Mouse (Mus musculus) R1 (cell line): Measurements from ENCODE around the gene Cd3e.

ENCODE experiments used
- DNase-seq: peaks from one replicate; pipeline ENCODE4 v3.0.0-alpha.2; 2018; ENCODE audit warnings: low read depth, low spot score

The Cd3e gene

DNA sequence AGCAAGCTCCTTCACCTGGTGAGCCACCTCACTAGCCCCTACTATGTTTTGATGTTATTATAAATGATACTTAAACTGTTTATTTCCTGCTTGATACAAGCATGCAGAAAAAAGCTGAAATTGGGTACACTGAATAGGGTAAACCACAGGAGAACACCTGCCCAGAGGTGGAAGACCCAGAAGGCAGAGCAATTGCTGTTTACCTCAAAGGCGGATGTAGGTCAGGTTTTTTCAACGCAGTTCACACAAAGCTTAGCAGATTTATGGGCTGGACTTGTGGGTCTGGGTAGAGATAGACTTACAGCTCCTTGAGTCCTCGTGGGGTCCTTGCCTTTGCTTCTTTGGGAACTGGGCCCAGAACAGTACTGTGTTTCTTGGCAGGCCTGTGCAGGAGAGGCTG lies 6.4 kb upstream of the Cd3e start:
- no peak for DNase-seq

DNA sequence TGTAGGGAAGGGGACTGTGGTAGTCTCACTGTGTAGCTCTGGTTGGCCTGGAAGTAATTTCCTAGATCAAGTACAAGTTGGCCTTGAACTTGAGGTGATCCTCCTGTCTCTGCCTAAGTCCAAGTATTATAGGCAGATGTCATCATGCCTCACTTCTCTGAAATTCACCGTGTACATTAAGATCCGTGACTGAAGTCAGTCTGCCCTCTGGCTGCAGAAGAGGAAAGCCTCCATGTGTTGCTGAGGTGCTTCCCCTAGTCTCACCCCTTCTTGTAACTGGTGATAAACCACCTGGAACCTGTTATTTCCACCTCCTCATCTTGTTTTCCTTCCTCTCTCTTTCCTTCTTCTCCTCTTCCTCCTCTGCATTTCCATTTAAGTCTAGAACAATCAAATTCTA lies 5.5 kb upstream of the Cd3e start:
- no peak for DNase-seq

DNA sequence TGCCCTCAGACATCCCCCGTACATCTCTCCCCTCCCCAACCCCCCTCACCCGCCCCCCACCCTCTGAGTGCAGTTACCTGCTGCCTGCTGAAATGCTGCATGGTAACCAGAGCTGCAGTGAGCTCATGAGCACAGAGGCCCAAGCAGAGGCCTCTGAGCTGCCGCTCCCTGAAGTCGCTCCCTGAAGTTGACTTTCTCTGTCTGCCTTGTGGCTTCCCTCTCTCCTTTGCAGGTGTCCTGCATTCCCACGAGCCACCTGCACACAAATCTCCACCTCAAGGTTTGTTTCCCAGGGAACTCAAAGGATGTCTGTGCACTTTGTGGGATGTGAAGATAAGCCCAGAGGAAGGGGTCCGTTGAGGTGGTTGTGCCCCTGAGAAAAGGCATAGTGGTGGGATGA lies 1.9 kb upstream of the Cd3e start:
- DNase-seq = no peak

DNA sequence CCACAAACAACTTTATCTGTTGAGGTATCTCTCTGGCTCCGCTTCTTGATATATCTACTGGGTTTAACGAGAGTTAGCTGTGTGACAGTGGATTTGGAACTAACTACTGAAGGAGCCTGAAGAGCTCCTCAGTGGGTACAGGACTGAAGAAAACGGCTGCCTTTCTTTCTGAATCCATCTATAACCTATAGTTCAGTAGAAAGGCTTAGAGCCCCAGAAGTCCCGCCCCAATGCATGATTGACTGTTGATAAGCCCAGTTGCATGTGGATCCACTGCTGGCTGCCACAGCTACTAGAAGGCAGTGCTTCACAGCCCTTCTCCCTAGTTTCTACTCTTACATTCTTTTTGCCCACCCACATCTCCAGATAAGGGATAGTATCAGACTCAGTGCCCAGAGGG lies 1.0 kb upstream of the Cd3e start:
- DNase-seq = peak; percentile 34

DNA sequence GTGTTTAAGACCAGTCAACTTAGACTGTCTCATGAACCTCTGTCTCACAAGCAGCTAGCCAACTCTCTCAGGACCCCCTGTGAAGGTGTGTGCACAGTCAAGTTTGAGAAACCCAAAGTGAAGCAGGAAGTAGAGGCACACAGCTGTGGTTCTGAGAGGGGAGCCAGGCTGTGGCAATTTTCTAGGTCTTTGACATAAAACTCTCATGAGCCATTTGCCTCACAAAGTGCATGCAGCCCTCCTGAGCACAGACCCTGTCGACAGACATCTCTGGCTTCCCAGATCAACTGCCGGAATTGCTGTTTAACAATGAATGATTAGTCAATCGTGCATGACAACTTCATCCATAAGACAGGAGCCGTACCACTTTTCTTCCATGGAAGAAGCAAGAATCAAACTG lies 1.1 kb downstream of the Cd3e start:
- no peak for DNase-seq

DNA sequence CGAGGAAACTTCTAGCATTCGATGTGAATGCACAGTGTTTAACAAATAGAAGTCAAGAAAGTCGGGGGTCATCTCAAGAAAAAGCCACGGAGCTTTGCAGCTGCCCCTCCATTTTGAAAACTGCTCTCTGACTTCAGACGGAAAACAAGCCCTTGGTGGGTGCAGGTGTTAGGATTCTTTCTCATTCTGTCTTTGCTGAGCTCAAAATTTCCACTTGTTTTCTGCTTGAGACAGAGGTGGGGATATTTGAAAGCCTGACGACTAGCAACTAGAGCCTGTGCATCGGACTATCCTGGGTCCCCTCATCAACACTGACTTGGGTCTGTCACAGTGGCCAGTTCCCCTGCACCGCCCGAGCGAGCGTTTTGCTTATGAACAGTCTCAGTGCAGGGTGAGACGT lies 2.0 kb downstream of the Cd3e start:
- no peak for DNase-seq

DNA sequence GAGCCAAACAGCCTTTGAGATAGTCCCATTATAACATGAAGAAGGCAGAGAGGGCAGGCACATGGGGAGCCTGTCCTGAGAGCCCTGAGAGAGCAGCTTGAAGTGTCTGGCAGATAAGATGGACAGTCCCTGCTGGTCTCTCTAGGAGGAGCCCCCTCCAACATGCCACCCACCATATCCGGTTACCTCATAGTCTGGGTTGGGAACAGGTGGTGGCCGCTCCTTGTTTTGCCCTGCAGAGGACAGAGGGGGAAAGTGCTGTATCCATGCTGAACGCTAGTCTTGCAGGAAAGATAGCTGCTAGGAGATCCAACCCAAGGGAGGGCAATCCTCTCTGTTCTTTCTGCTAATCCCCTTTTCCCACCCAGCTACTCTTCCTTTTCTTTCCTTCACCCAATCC lies 9.2 kb downstream of the Cd3e start:
- no peak for DNase-seq

DNA sequence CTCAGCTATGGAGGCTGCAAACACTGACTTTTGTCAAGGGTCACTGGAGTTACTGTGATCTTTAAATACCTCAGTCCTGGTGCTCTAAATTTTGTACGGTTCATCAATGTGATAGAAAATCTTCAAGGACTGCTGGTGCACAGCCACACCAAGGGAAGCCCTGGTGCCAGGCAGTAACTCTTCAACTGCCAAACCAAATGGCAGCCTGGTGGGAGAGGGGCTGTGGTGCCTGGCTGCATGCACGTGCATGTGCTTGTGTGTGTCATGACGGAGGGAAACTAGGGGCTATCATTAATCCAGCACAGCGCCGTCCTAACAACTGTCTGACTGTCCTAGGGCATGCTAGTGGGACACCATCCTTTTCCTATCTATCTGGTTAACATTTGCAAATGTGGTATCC lies 9.7 kb downstream of the Cd3e start:
- no peak for DNase-seq

DNA sequence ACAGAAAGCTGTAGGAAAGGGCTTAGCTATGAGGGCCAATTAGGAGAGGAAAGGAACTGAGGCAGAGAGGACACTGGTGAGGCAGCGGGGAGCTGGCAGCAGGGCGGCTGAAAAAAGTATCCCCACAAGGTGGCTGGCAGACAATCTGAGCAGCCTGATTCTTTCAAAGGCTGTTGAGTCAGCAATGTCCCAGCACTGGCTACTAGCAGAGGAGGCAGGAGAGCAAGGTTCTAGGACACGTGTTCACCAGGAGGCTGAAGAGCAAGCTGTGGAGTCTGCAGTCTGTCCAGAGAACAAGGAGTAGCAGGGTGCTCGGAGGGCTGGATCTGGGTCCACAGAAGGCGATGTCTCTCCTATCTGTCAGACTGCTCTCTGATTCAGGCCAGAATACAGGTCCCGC lies 10.3 kb downstream of the Cd3e start:
- DNase-seq = no peak

DNA sequence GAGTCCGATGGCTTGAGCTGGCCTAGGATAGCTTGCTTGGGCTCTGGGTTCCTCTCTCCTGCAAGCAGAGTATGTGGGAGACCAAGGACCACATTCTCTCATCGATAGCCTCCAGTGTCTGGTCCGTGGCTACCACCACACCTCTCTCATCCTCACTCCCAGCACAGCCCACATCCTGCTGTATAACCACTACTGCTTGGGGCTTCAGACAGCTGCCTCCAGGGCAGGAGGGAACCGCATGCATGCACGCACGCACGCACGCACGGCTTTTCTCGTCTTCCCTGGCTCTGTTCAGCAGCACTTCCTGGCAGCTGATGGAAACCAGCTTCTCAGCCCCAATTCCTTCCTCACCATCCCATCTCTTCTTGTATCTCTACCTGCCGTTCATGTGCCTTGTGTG lies 11.3 kb downstream of the Cd3e start:
- no peak for DNase-seq

DNA sequence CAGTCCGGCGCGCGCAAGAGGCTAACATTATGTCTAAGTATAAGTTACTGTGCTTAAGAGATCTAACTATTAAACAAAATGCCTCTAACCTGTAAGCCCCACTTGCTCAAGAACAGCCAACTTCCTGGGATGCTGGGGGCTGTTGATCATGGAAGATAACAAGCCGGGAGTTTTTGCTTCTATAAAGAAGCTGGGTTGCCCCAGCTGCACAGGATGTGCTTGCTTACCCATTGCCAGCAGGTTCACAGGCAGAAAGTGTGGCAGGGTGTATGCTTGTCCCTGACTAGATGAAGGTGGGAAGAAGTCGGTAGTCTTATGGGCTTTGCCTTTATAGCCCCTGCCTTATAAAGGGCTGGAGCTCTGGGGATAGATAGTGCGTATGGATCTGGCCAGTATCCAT lies 12.8 kb downstream of the Cd3e start:
- no peak for DNase-seq

DNA sequence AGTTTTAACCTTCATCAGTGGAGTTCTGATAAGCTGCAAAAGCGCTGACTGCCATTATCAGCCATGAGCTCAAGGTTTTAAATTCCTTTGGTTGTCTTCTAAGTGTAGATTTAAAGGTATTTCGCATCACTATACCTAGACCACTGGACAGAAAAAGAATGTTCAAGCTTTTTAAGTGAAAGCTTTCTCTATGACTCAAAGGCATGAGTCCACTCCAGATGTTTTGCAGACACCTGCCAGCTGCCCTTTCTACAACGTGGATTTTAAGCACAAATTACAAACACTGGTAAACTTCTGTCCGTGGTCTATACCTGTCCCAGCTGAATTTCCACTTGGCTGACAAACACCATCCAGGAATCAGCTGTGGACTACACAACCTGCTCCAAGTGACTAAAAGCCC lies 14.5 kb downstream of the Cd3e start:
- DNase-seq = no peak

DNA sequence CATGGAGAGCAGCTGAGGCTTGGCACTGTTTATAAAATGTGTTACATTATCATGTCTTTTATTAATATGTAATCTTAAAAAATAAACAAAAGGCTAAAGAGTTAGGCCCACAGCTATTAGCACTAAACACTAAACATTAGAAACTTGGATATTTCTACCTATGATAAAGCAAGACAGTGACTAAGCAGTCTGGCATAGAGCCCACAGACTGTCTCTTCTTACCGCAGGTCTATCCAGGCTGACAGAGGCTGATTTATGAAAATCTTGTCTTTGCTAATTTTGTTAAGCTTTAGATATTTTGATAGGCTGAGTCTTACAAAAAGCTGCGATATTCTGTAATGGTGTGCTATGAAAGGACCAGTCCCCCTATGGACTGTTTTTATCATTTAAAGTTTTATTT lies 16.2 kb downstream of the Cd3e start:
- no peak for DNase-seq

DNA sequence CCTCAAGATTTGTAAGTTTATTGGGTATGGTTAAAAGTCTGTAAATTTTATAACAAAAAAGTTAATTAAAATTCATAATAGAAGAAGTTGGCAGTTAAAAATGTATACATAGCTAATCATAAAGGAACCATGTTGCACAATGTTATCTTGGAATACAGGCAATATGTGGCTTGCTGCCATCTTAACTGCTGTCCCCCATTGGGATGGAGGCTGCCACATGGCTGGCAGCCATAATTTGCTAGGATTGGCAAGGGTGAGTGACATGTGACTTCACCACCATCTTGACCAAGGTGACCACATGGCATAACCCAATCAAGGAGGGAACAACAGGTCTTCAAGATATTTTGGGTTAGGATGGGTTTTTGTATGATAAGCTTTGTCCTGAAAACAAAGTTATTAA lies 17.2 kb downstream of the Cd3e start:
- no peak for DNase-seq

DNA sequence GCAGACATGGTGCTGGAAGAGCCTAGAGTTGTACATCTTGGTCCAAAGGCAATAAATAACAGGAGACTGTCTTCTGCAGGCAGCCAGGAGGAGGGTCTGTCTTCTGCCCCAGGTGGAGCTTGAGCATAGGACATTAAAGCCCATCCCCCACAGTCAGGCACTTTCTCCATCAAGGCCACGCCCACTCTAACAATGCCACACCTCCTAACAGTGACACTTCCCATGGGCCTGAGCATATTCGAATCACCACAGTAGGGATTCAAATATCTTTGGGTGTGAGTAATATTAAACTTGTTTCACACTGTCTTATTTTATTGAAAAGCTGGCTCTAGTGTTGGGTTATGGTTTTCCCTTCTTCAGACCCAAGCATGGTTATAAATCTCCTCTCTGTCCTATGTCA lies 17.6 kb downstream of the Cd3e start:
- peak; percentile 43 for DNase-seq

DNA sequence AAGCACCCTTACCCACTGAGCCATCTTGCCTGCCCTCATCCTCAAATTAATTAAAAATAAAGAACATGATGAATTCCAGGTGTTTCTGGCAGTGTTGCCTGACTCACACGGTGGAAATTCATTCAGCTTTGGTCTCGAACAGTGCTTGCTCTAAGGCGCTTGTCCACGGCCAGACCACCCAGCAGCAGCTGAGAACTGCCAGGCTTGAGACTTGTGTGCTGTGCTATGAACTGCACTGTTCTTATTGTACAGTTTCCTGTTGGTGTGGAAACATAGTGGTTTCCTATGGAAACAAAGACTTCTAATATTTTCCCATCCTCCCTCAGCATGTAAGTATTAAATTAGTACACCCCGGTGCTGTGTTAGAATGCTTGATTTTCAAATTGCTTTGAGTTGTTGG lies 22.5 kb downstream of the Cd3e start:
- DNase-seq = no peak

DNA sequence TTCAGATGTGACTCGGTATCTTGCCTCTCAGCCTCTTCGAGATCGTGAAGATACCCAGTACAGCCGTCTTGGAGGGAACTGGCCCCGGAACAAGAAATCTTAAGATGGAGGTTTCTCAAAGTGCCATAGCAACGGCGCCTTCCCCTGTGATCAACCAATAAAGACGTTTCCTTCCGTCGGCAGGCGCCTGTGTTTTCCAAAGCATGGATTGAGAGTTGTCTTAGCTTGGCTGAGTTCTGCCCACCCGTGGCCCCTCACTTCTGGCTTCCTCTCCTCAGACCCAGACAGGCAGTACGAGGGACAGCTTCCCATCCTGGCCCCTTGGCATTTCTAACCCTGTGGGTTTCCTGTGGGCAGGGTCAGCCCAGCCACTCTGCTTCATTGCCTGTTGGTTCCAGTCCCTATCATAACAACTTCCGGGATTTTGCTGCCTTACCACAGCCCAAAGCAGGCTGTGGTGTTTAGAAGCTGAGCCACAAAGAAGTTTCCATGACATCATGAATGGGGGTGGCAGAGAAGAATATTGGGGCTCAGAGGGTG lies 23.1 kb downstream of the Cd3e start:
- DNase-seq = peak; percentile 59

DNA sequence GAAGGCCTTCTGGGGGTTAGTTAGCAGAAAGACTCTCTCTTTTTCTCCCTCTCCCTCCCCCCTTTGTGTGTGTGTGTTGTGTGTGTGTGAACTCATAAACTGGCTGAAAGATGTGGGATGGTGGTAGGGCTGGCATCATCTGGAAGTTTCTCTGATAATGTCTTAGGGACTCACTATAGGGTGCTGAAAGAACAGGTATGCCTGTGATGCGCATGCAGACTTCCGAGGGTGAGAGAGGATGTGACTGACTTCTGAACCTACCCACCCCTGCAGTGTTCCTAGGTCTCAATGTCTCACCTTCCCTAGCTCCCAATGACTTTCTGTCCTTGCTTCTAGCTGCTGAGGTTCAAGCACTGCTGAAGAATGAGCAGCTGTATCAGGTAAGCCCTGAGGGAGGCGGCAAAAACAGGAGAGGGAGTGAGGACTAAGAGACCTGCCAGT lies 23.7 kb downstream of the Cd3e start:
- DNase-seq = no peak

DNA sequence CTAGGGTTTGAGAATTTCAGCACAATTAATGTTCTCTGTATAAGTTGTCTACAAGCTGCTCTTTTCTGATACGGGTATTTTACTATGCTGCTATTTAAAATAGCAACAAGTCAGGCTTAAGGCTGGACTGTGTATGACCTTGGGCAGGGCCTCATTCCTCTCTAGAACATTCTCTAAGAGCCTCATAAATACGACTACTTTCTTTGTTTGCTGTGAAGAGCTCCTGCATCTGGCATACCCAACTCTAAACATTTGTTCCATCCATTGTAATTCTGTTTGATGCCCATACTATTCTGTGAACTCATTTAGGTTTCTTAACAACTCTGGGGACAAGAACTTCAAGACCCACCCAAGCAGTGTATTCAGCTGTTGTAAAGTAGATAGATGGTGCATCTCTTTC lies 26.4 kb downstream of the Cd3e start:
- peak; percentile 62 for DNase-seq

DNA sequence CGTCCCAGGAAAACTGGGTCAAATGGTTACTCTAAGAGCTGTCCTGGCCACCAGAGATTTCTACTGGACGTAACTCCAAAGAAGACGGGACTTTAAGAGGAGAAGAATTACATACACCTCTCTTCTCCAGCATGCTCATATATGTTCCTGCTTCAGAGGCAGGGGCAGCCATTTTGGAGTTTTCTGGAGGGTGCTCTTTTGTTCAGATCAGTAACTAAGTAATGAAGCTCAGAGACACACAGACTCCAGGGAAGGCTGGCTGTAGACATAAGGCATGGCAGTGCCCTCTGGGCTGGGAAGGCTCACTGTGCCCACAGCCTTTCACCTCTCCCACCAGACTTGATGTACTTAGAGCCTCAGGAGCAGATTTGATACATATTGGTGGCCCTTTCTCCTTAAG lies 26.9 kb downstream of the Cd3e start:
- DNase-seq = no peak

DNA sequence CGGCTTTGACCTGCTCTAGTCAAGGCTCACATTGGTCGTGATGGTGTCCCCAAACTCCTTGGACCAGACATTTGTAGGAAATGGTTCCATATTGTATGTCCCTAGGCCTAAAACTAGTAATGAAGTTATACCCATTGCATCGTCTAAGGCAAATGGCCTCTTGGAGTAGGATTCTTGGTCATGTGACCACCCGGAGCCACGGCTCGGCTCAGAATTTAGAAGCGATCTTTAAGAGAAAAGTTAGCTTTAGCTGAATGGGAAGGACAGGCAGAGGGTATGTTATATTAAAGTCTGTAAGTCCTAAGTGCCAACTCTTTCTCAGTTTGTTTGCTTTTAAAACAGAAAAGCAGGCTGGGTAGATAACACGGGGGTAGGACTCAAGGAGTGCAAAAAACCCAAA lies 27.3 kb downstream of the Cd3e start:
- DNase-seq = no peak

DNA sequence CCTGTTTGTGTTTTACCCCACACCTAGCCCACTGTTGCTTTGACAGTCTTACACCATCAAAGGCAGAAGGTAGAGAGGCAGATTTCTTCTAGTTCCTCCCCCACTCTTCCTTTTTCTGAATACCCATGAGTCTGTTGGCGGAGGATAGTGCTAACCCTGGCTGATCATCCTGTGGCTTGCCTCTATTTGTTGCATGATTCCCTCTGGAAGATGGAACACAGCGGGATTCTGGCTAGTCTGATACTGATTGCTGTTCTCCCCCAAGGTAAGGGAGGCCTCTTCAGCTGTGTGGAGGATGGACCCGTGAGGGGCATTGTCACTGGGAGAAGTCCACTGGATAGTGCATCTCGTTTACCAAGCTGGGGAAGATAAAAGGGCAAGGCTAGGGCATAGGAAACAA lies 27.8 kb downstream of the Cd3e start, which contains the start of gene Cd3d:
Gene Cd3d (plus strand): TSS at position 111 of the 400 bp plus-strand sequence.
- DNase-seq = no peak

DNA sequence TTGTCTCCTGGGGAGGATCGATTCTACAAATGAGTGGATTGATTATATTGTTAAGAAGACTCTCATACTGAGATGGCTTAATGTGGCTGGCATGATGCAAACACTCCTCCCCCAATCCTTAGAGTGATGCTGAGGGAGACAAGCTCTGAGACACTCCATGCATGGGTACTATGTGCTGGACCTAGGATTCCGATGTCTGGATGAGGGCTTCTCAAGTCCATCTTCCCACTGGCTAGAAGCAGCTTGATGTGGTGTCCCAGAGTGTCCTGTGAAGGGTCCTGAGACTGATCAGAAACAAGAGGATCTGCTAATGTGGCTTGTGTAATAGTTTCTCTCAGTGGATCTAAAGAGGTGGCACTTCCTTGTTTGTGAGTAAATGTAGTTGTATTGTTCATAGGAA lies 28.3 kb downstream of the Cd3e start:
- no peak for DNase-seq

DNA sequence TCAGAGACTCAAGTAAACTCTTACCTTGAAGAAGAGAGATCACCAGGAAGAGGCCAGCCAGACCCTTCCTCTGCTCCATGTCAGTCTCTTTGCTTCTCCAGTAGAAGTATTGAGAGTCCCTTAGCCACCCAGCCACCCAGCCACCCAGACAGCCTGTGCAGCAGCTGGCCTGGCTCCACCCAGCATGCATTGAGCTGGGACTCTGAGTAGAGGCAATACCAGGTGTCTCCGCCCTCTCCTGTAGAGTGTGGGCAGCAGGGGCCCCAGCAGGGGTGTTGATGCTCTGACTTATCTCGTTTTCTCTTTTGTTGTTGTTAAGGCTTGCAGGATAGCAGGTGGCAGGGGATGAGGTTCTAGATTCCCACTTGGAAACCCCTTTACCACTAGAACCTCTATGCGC lies 29.2 kb downstream of the Cd3e start, which contains the start of gene Cd3g:
Gene Cd3g (minus strand): TSS at position 190 of the 400 bp plus-strand sequence.
- no peak for DNase-seq
